28 mouse cellular contexts compared by ENCODE assay signal in genomic region chr12:69941655-69942329, GRCm38 (mm10). TPM values are rescaled to one million over a fixed set of nuclear protein-coding genes. Genes with fewer than 3 reads are reported as not detected.
DNase-seq lines count a peak whose midpoint lies in the region; ATAC-seq and TF ChIP-seq lines count a peak whose summit lies in the region.
"Had no signal": no experiment of that assay in that cellular context is flagged by ENCODE, and none has a peak within 500 bp of the region (broad histone marks: within the 10 kb centered on the region; RNA-seq: fewer than 3 reads in every experiment).

No protein-coding gene starts in this region.

- peaks cover 7% of the 10 kb centered on the region; the same call in 1 of the 2 replicates for H3K4me1 ChIP-seq in liver, adult 2 months (ENCODE audit: control insufficient read depth, insufficient read depth, low read length)
- peaks cover 2% of the 10 kb centered on the region; the same call in 1 of the 2 replicates for H3K4me1 ChIP-seq in liver, embryonic 12.5 days
- no peaks in the 10 kb centered on the region for H3K4me1 ChIP-seq in lung, embryonic 14.5 days (ENCODE audit: insufficient read depth)
- H3K4me1 ChIP-seq in lung, adult 2 months (ENCODE audit: control insufficient read depth, insufficient read depth, low read length) = no peaks in the 10 kb centered on the region
- no peaks in the 10 kb centered on the region for H3K4me1 ChIP-seq in cortical plate, adult 2 months (ENCODE audit: control insufficient read depth, insufficient read depth, low read length)
- H3K4me1 ChIP-seq: forebrain, embryonic 13.5 days had no signal

- H3K9me3 ChIP-seq in liver, embryonic 12.5 days (replicated peaks) = no peaks in the 10 kb centered on the region
- H3K9me3 ChIP-seq in lung, embryonic 14.5 days (ENCODE audit: low read depth, low read length) = no peaks in the 10 kb centered on the region
- H3K9me3 ChIP-seq: forebrain, embryonic 10.5 days; G1E; hindbrain, embryonic 10.5 days had no signal

- no peak overlapping the region for H3K9ac ChIP-seq in liver, adult 2 months (ENCODE audit: low read depth, low read length)
- no peak overlapping the region for H3K9ac ChIP-seq in liver, embryonic 12.5 days
- no peak overlapping the region for H3K9ac ChIP-seq in lung, embryonic 14.5 days
- H3K9ac ChIP-seq: forebrain, embryonic 13.5 days; hindbrain, embryonic 14.5 days had no signal

- WGBS in liver, adult 2 months = 14% methylated on average over 1 of the region's 1 CpGs
- 19% methylated on average over 1 of the region's 1 CpGs for WGBS in liver, embryonic 12.5 days (ENCODE audit: insufficient replicate concordance)
- 45% methylated on average over 1 of the region's 1 CpGs for WGBS in lung, embryonic 14.5 days
- WGBS in lung, adult 2 months = 52% methylated on average over 1 of the region's 1 CpGs

- no peaks in the 10 kb centered on the region for H3K36me3 ChIP-seq in liver, adult 2 months (ENCODE audit: control insufficient read depth, insufficient read depth, low read length)
- no peaks in the 10 kb centered on the region for H3K36me3 ChIP-seq in liver, embryonic 12.5 days
- H3K36me3 ChIP-seq in lung, embryonic 14.5 days (ENCODE audit: insufficient read depth) = no peaks in the 10 kb centered on the region
- H3K36me3 ChIP-seq: G1E had no signal

- DNase-seq in liver, adult 2 months (ENCODE audit: extremely low read depth, low read depth, low spot score) = peak; percentile 90
- peak; percentile 12 for DNase-seq in lung, embryonic 14.5 days
- DNase-seq in lung, adult 2 months = no peak
- DNase-seq in Muller cell, postnatal 12 days (ENCODE audit: inconsistent ontology term) = peak; percentile 22
- no peak for DNase-seq in cerebellum, postnatal 4 days (ENCODE audit: low spot score in 2 of 2)
- no peak for DNase-seq in thymus, postnatal 36 days
- DNase-seq: adrenal gland, adult 2 months; adrenal gland, postnatal 14 days; cerebellum, adult 11 months; cerebellum, adult 2 months; cerebellum, adult 9-11 months; cerebellum, postnatal 25 days; gastrocnemius, postnatal 10 days; gastrocnemius, postnatal 36 days; heart, postnatal 36 days had no signal

- no peaks in the 10 kb centered on the region for H3K27me3 ChIP-seq in liver, adult 2 months (ENCODE audit: control insufficient read depth, insufficient read depth, low read length)
- H3K27me3 ChIP-seq in liver, embryonic 12.5 days (replicated peaks) = no peaks in the 10 kb centered on the region
- H3K27me3 ChIP-seq in lung, embryonic 14.5 days (ENCODE audit: insufficient read depth, low read length) = no peaks in the 10 kb centered on the region
- H3K27me3 ChIP-seq: CH12.LX; forebrain, embryonic 13.5 days; Patski had no signal

- H3K27ac ChIP-seq in liver, adult 2 months (replicated peaks; ENCODE audit: insufficient read depth, low read depth, low read length) = peak overlapping the region; percentile 86
- no peak overlapping the region for H3K27ac ChIP-seq in liver, embryonic 12.5 days
- no peak overlapping the region for H3K27ac ChIP-seq in lung, embryonic 14.5 days (ENCODE audit: low read depth)
- peak overlapping the region; percentile 29; the same call in 1 of the 2 replicates for H3K27ac ChIP-seq in cortical plate, adult 2 months (ENCODE audit: insufficient read depth, low read length)
- H3K27ac ChIP-seq: forebrain, embryonic 10.5 days; forebrain, embryonic 13.5 days; hindbrain, embryonic 10.5 days; hindbrain, embryonic 14.5 days; hindbrain, postnatal 0 days had no signal

- no peak for ATAC-seq in liver, embryonic 12.5 days
- ATAC-seq in lung, embryonic 14.5 days (ENCODE audit: insufficient read depth) = no peak
- ATAC-seq: forebrain, embryonic 13.5 days; forebrain, embryonic 16.5 days; hindbrain, postnatal 0 days; inflammation-experienced regulatory T-cells, adult 6 months; Patski had no signal

- H3K4me2 ChIP-seq in liver, embryonic 12.5 days = no peak overlapping the region
- H3K4me2 ChIP-seq in lung, embryonic 14.5 days = no peak overlapping the region
- H3K4me2 ChIP-seq: forebrain, embryonic 13.5 days; heart, embryonic 11.5 days; hindbrain, embryonic 14.5 days had no signal

- H3K79me2 ChIP-seq in liver, adult 2 months (ENCODE audit: control insufficient read depth, insufficient read depth, low read length) = no peaks in the 10 kb centered on the region

- H3K4me3 ChIP-seq in liver, adult 2 months (ENCODE audit: insufficient read depth, low read depth, low read length) = no peak overlapping the region
- H3K4me3 ChIP-seq in liver, embryonic 12.5 days = no peak overlapping the region
- H3K4me3 ChIP-seq in lung, embryonic 14.5 days (ENCODE audit: low read depth, low read length) = no peak overlapping the region
- H3K4me3 ChIP-seq in lung, adult 2 months (replicated peaks; ENCODE audit: extremely low read depth, low read depth, low read length) = no peak overlapping the region
- no peak overlapping the region for H3K4me3 ChIP-seq in cortical plate, adult 2 months (ENCODE audit: insufficient read depth, low read length)
- H3K4me3 ChIP-seq: forebrain, embryonic 10.5 days; forebrain, embryonic 13.5 days; hindbrain, embryonic 10.5 days had no signal

- 0 out of 2 replicates have a peak, but pooled peaks have one; percentile 23 for TF ChIP-seq CTCF in liver, adult 2 months (IDR thresholded peaks at IDR 0.05; ENCODE audit: low read depth, low read length)
- no peak for TF ChIP-seq CTCF in lung, embryonic 14.5 days (IDR thresholded peaks at IDR 0.05; ENCODE audit: low read depth)
- TF ChIP-seq CTCF in lung, adult 2 months (IDR thresholded peaks at IDR 0.05; ENCODE audit: insufficient read depth, low read length) = no peak
- no peak for TF ChIP-seq CTCF in cortical plate, adult 2 months (IDR thresholded peaks at IDR 0.05; ENCODE audit: extremely low read depth, insufficient read depth, low read length)

- no peak for TF ChIP-seq POLR2A in liver, adult 2 months (IDR thresholded peaks at IDR 0.05; ENCODE audit: extremely low read depth, insufficient read depth, low read length)
- TF ChIP-seq POLR2A in lung, adult 2 months (IDR thresholded peaks at IDR 0.05; ENCODE audit: borderline replicate concordance, extremely low read depth, low read depth, low read length) = no peak
- no peak for TF ChIP-seq POLR2A in cortical plate, adult 2 months (IDR thresholded peaks at IDR 0.05; ENCODE audit: extremely low read depth, insufficient read depth, low read length)

RNA-seq across cellular contexts. Expression of gene Sav1, which starts 45.0 kb away (rescaled TPM):
- 10.1 and 11.4 TPM in 2 replicates for total RNA-seq in liver, adult 2 months (2014; rRNA removed)
- 4.4 and 5.4 TPM in 2 replicates for polyA plus RNA-seq in liver, adult 2 months (2012; rRNA removed)
- 7.7 and 8.2 TPM in 2 replicates for polyA plus RNA-seq in liver, embryonic 12.5 days (2016; fragmentation: Nextera tagmentation; extraction: Ambion mirVana)
- 11.8 and 12.8 TPM in 2 replicates for polyA plus RNA-seq in lung, embryonic 14.5 days (2014; fragmentation: Nextera tagmentation; extraction: Ambion mirVana)
- 24.5 and 37.4 TPM in 2 replicates for polyA plus RNA-seq in lung, adult 2 months (2012; rRNA removed)
- polyA plus RNA-seq in cortical plate, adult 2 months (2012; rRNA removed) = 19.9 and 20.1 TPM in 2 replicates

RNA-seq across cellular contexts. Expression of gene Map4k5, which starts 48.8 kb away (rescaled TPM):
- 15.6 and 16.2 TPM in 2 replicates for total RNA-seq in liver, adult 2 months (2014; rRNA removed)
- polyA plus RNA-seq in liver, adult 2 months (2012; rRNA removed) = 1.8 and 3.6 TPM in 2 replicates
- polyA plus RNA-seq in liver, embryonic 12.5 days (2016; fragmentation: Nextera tagmentation; extraction: Ambion mirVana) = 31.8 and 34.1 TPM in 2 replicates
- 43.9 and 49.0 TPM in 2 replicates for polyA plus RNA-seq in lung, embryonic 14.5 days (2014; fragmentation: Nextera tagmentation; extraction: Ambion mirVana)
- 11.4 and 16.6 TPM in 2 replicates for polyA plus RNA-seq in lung, adult 2 months (2012; rRNA removed)
- 25.3 and 25.9 TPM in 2 replicates for polyA plus RNA-seq in cortical plate, adult 2 months (2012; rRNA removed)

RNA-seq across cellular contexts. Expression of gene Atl1, which starts 49.4 kb away (rescaled TPM):
- 1.5 and 1.7 TPM in 2 replicates for total RNA-seq in liver, adult 2 months (2014; rRNA removed)
- polyA plus RNA-seq in liver, adult 2 months (2012; rRNA removed) = 0.40 and 0.62 TPM in 2 replicates
- polyA plus RNA-seq in liver, embryonic 12.5 days (2016; fragmentation: Nextera tagmentation; extraction: Ambion mirVana) = 1.7 and 2.2 TPM in 2 replicates
- polyA plus RNA-seq in lung, embryonic 14.5 days (2014; fragmentation: Nextera tagmentation; extraction: Ambion mirVana) = 3.2 and 3.6 TPM in 2 replicates
- polyA plus RNA-seq in lung, adult 2 months (2012; rRNA removed) = 1.3 and 2.0 TPM in 2 replicates
- 108 and 119 TPM in 2 replicates for polyA plus RNA-seq in cortical plate, adult 2 months (2012; rRNA removed)

Comparison
In these comparisons a context has a peak if more than half of its experiments do, and no peak if none do; other contexts are left out.
1. DNase-seq: peak in liver, adult 2 months (single experiment), lung, embryonic 14.5 days (single experiment) and Muller cell, postnatal 12 days (single experiment); none in lung, adult 2 months (single experiment), cerebellum, postnatal 4 days (0 of 2) and thymus, postnatal 36 days (0 of 2).
2. H3K27ac ChIP-seq: peak in liver, adult 2 months (single experiment) and cortical plate, adult 2 months (single experiment); none in liver, embryonic 12.5 days (single experiment) and lung, embryonic 14.5 days (single experiment).
3. RNA of gene Atl1, which starts 49.4 kb away (polyA plus RNA-seq): 108 to 119 TPM in cortical plate, adult 2 months; 3.2 to 3.6 TPM in lung, embryonic 14.5 days, 1.3 to 2.0 TPM in lung, adult 2 months, 1.7 to 2.2 TPM in liver, embryonic 12.5 days and 0.40 to 0.62 TPM in liver, adult 2 months; every median in the first group is over 10 times any median in the second.